Mouse (Mus musculus) limb, embryonic 12.5 days (tissue): ENCODE results near the gene Gm47841. TPM values are rescaled to one million over a fixed set of nuclear protein-coding genes. Genes with fewer than 3 reads are reported as not detected.

ENCODE experiments used
- ATAC-seq: fragments of 200-750 bp; cut with Nextera tagmentation; 2 replicates; pipeline ENCODE4 v1.8.0; 2017; ENCODE audit warnings: low read depth, moderate TSS enrichment; ENCODE audit not compliant: insufficient number of reproducible peaks, insufficient read depth, low FRiP score, low TSS enrichment
- H3K27ac ChIP-seq: fragments of 300-500 bp; sonication (generic); 2 replicates; pipeline ENCODE4 v1.5.1; 2016; ENCODE audit warnings: mild to moderate bottlenecking, moderate library complexity
- H3K27me3 ChIP-seq: fragments of 300-500 bp; sonication (generic); 2 replicates; pipeline ENCODE4 v1.6.1; 2016; ENCODE audit warnings: mild to moderate bottlenecking, moderate library complexity
- H3K36me3 ChIP-seq: fragments of 300-500 bp; sonication (generic); 2 replicates; pipeline ENCODE4 v1.6.1; 2016; ENCODE audit warnings: mild to moderate bottlenecking, moderate library complexity
- H3K4me1 ChIP-seq: fragments of 300-500 bp; sonication (generic); replicated peaks from 2 replicates; pipeline ENCODE4 v1.6.1; 2016
- H3K4me2 ChIP-seq: fragments of 300-500 bp; sonication (generic); 2 replicates; pipeline ENCODE4 v1.6.1; 2016; ENCODE audit warnings: mild to moderate bottlenecking, moderate library complexity
- H3K4me3 ChIP-seq: fragments of 300-500 bp; sonication (generic); replicated peaks from 2 replicates; pipeline ENCODE4 v1.5.1; 2016; ENCODE audit warnings: mild to moderate bottlenecking
- H3K9ac ChIP-seq: fragments of 300-500 bp; sonication (generic); replicated peaks from 2 replicates; pipeline ENCODE4 v1.6.1; 2016; ENCODE audit warnings: mild to moderate bottlenecking, moderate library complexity
- H3K9me3 ChIP-seq: fragments of 300-500 bp; sonication (generic); 2 replicates; pipeline ENCODE4 v1.6.1; 2016; ENCODE audit warnings: mild to moderate bottlenecking, moderate library complexity
- WGBS: fragments of 180-500 bp; shearing (Covaris S2); methylation state at CpG from one replicate; pipeline ENCODE4 v1.1.7; 2016; 5-methylcytosine and 5-hydroxymethylcytosine counted together
- polyA plus RNA-seq: library from polyadenylated mRNA; unstranded; fragments of >200 nt; fragmentation: Nextera tagmentation; extraction: Ambion mirVana; gene quantifications from 2 replicates; pipeline ENCODE4 v1.2.1, GENCODE M21; 2016

Gene Gm47841
- polyA plus RNA-seq, 1 experiment from 2014 or later = not detected

DNA sequence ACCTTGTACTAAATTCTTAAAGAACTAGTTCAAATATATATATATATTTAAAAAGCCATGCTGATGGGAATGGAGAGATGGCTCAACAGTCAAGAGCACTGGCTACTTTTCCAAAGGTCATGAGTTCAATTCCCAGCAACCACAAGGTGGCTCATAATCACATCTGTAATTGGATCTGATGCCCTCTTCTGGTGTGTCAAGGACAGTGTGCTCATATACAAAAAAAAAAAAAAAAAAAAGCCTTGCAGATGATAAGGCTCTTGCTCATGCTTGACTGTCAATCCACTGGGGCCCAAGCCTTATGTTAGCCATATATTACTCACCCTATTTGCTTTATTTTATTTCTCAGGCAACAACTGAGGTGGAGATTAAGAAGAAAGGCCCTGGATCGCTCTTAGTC lies 45.5 kb downstream of the Gm47841 start:
- H3K4me1 ChIP-seq = peaks cover 1% of the 10 kb centered on the region
- no peak for ATAC-seq
- WGBS = 98% methylated on average over 1 of the region's 1 CpGs
- H3K27ac ChIP-seq = no peak overlapping the region
- H3K4me3 ChIP-seq = no peak overlapping the region
- peaks cover 3% of the 10 kb centered on the region; the same call in 1 of the 2 replicates for H3K27me3 ChIP-seq
- no peak overlapping the region for H3K9ac ChIP-seq
- no peak overlapping the region for H3K4me2 ChIP-seq
- no peaks in the 10 kb centered on the region for H3K36me3 ChIP-seq
- no peaks in the 10 kb centered on the region for H3K9me3 ChIP-seq

- WGBS = 25% methylated on average over 4 of the region's 4 CpGs
- Histone ChIP-seq H3K9me3 (no peaks in the 10 kb centered on the region), H3K27ac (no peak overlapping the region), H3K4me2 (no peak overlapping the region), H3K4me3 (no peak overlapping the region), H3K4me1 (no peaks in the 10 kb centered on the region), H3K9ac (no peak overlapping the region), H3K27me3 (no peaks in the 10 kb centered on the region), H3K36me3 (no peaks in the 10 kb centered on the region)
- no peak for ATAC-seq
Observed at GRCm38 (mm10) chr15:100997090-100997489, 50.1 kb downstream of the Gm47841 start.

Other genes starting within 250 kb of the Gm47841 start
- gene Scn8a, start 177.5 kb downstream of the Gm47841 start, polyA plus RNA-seq = 7.7 and 9.1 TPM in 2 replicates
- gene Fignl2, start 31.2 kb upstream of the Gm47841 start, polyA plus RNA-seq = 0.38 and 0.56 TPM in 2 replicates
- not detected in 2 replicates for gene Ankrd33, start 68.4 kb upstream of the Gm47841 start, polyA plus RNA-seq
- gene Acvrl1, start 81.1 kb upstream of the Gm47841 start, polyA plus RNA-seq = 7.3 and 7.4 TPM in 2 replicates
- 7.3 and 8.2 TPM in 2 replicates for gene Acvr1b, start 126.7 kb upstream of the Gm47841 start, polyA plus RNA-seq
- 7.9 and 10.5 TPM in 2 replicates for gene Grasp, start 176.8 kb upstream of the Gm47841 start, polyA plus RNA-seq
- gene Nr4a1, start 206.9 kb upstream of the Gm47841 start, polyA plus RNA-seq = 5.5 and 7.0 TPM in 2 replicates
- 66.9 and 67.4 TPM in 2 replicates for gene Atg101, start 236.9 kb upstream of the Gm47841 start, polyA plus RNA-seq
- 4.5 and 4.7 TPM in 2 replicates for gene 6030408B16Rik, start 245.8 kb upstream of the Gm47841 start, polyA plus RNA-seq